Mouse (Mus musculus) CD4-positive, CD25-positive, alpha-beta regulatory T cell, adult 4 months (primary cell): ENCODE measurements around the gene Lhx1. TPM values are rescaled to one million over a fixed set of nuclear protein-coding genes. Genes with fewer than 3 reads are reported as not detected.

Experiments
- ATAC-seq: one replicate; pipeline ENCODE4 v1.8.0; 2017
- polyA plus RNA-seq, 2 experiments: library from polyadenylated mRNA; unstranded; fragments of 100-300 nt; shearing (Covaris generic); gene quantifications; one replicate each; pipeline ENCODE4 v1.2.1; 2017

Gene Lhx1
- polyA plus RNA-seq, 2 experiments from 2014 or later, result not detected

- ATAC-seq, result no peak
Observed at GRCm38 (mm10) chr11:84480451-84480850, 44.9 kb downstream of the Lhx1 start.

- ATAC-seq, result no peak
Observed at GRCm38 (mm10) chr11:84476641-84477040, 48.7 kb downstream of the Lhx1 start.

GRCm38 (mm10) chr11:84475991-84476390, 49.3 kb downstream of the Lhx1 start:
- ATAC-seq, result no peak

GRCm38 (mm10) chr11:84473093-84473667, 52.2 kb downstream of the Lhx1 start:
- no peak for ATAC-seq

Other genes with a start within 250 kb of the Lhx1 start
- 10 to 100 TPM; 34.6 to 46.3 TPM for gene Aatf, start 12.0 kb downstream of the Lhx1 start, polyA plus RNA-seq